Mouse (Mus musculus) neural tube, embryonic 15.5 days (tissue): ENCODE measurements around the gene Xkr7. TPM values are rescaled to one million over a fixed set of nuclear protein-coding genes. Genes with fewer than 3 reads are reported as not detected.

Source experiments
- ATAC-seq: fragments of 200-750 bp; cut with Nextera tagmentation; 2 replicates; pipeline ENCODE4 v1.8.0; 2017; ENCODE audit warnings: mild to moderate bottlenecking, moderate TSS enrichment, moderate library complexity; ENCODE audit not compliant: low FRiP score
- H3K27ac ChIP-seq: fragments of 300-500 bp; sonication (generic); replicated peaks from 2 replicates; pipeline ENCODE4 v1.5.1; 2015; ENCODE audit warnings: mild to moderate bottlenecking, inconsistent platforms
- H3K27me3 ChIP-seq: fragments of 300-500 bp; sonication (generic); replicated peaks from 2 replicates; pipeline ENCODE4 v1.6.1; 2015; ENCODE audit warnings: inconsistent platforms
- H3K36me3 ChIP-seq: fragments of 300-500 bp; sonication (generic); 2 replicates; pipeline ENCODE4 v1.6.1; 2015; ENCODE audit warnings: inconsistent platforms
- H3K4me1 ChIP-seq: fragments of 300-500 bp; sonication (generic); 2 replicates; pipeline ENCODE4 v1.6.1; 2015; ENCODE audit warnings: inconsistent platforms
- H3K4me2 ChIP-seq: fragments of 300-500 bp; sonication (generic); 2 replicates; pipeline ENCODE4 v1.6.1; 2015; ENCODE audit warnings: inconsistent platforms, mild to moderate bottlenecking, moderate library complexity
- H3K4me3 ChIP-seq: fragments of 300-500 bp; sonication (generic); replicated peaks from 2 replicates; pipeline ENCODE4 v1.5.1; 2015; ENCODE audit warnings: mild to moderate bottlenecking, inconsistent platforms
- H3K9ac ChIP-seq: fragments of 300-500 bp; sonication (generic); replicated peaks from 2 replicates; pipeline ENCODE4 v1.6.1; 2015; ENCODE audit warnings: mild to moderate bottlenecking, inconsistent platforms
- H3K9me3 ChIP-seq: fragments of 300-500 bp; sonication (generic); replicated peaks from 2 replicates; pipeline ENCODE4 v1.6.1; 2016; ENCODE audit warnings: inconsistent platforms
- WGBS: fragments of 180-500 bp; shearing (Covaris S2); methylation state at CpG from one replicate; pipeline ENCODE4 v1.1.7; 2015; ENCODE audit warnings: mixed read lengths; 5-methylcytosine and 5-hydroxymethylcytosine counted together
- polyA plus RNA-seq: library from polyadenylated mRNA; unstranded; fragments of >200 nt; fragmentation: Nextera tagmentation; extraction: Ambion mirVana; gene quantifications from 2 replicates; pipeline ENCODE4 v1.2.1, GENCODE M21; 2015

Gene Xkr7
- polyA plus RNA-seq, 1 experiment from 2014 or later: 1.7 TPM

- no peak overlapping the region for H3K27ac ChIP-seq
- no peaks in the 10 kb centered on the region for H3K36me3 ChIP-seq
- H3K4me2 ChIP-seq: no peak overlapping the region
- no peaks in the 10 kb centered on the region for H3K9me3 ChIP-seq
- H3K9ac ChIP-seq: no peak overlapping the region
- 52% methylated on average over 2 of the region's 2 CpGs for WGBS
- H3K4me3 ChIP-seq: no peak overlapping the region
- H3K27me3 ChIP-seq: peaks cover 30% of the 10 kb centered on the region
- H3K4me1 ChIP-seq: peaks cover 8% of the 10 kb centered on the region
- ATAC-seq: no peak
Observed at GRCm38 (mm10) chr2:153075961-153076360, 44.3 kb downstream of the Xkr7 start.

GRCm38 (mm10) chr2:153080841-153081523 lies 49.3 kb downstream of the Xkr7 start:
- 36% methylated on average over 32 of the region's 32 CpGs for WGBS
- no peak overlapping the region for H3K27ac ChIP-seq
- no peaks in the 10 kb centered on the region for H3K4me1 ChIP-seq
- no peak for ATAC-seq
- no peaks in the 10 kb centered on the region for H3K36me3 ChIP-seq
- no peak overlapping the region for H3K4me3 ChIP-seq
- H3K9ac ChIP-seq: no peak overlapping the region
- H3K27me3 ChIP-seq: no peaks in the 10 kb centered on the region
- no peak overlapping the region for H3K4me2 ChIP-seq
- no peaks in the 10 kb centered on the region for H3K9me3 ChIP-seq

- WGBS: 82% methylated on average over 6 of the region's 6 CpGs
- ATAC-seq: no peak
Observed at GRCm38 (mm10) chr2:153081866-153082265, 50.2 kb downstream of the Xkr7 start.

GRCm38 (mm10) chr2:153083275-153083674 lies 51.6 kb downstream of the Xkr7 start:
- Histone ChIP-seq H3K9ac (no peak overlapping the region), H3K4me1 (no peaks in the 10 kb centered on the region), H3K27ac (no peak overlapping the region), H3K36me3 (no peaks in the 10 kb centered on the region), H3K4me3 (no peak overlapping the region), H3K27me3 (no peaks in the 10 kb centered on the region), H3K9me3 (no peaks in the 10 kb centered on the region), H3K4me2 (no peak overlapping the region)
- no peak for ATAC-seq
- 89% methylated on average over 8 of the region's 8 CpGs for WGBS

More at GRCm38 (mm10) chr2:153081866-153082265, 50.2 kb downstream of the Xkr7 start:
- Histone ChIP-seq H3K36me3 (no peaks in the 10 kb centered on the region), H3K27ac (no peak overlapping the region), H3K4me1 (no peaks in the 10 kb centered on the region), H3K9me3 (no peaks in the 10 kb centered on the region), H3K27me3 (no peaks in the 10 kb centered on the region), H3K4me2 (no peak overlapping the region), H3K4me3 (no peak overlapping the region), H3K9ac (no peak overlapping the region)

- Histone ChIP-seq H3K27ac (no peak overlapping the region), H3K27me3 (no peaks in the 10 kb centered on the region), H3K4me1 (no peaks in the 10 kb centered on the region), H3K36me3 (no peaks in the 10 kb centered on the region), H3K4me2 (no peak overlapping the region), H3K9me3 (no peaks in the 10 kb centered on the region), H3K9ac (no peak overlapping the region), H3K4me3 (no peak overlapping the region)
- WGBS: 87% methylated on average over 4 of the region's 4 CpGs
- ATAC-seq: no peak
Observed at GRCm38 (mm10) chr2:153083824-153084223, 52.2 kb downstream of the Xkr7 start.

- no peak overlapping the region for H3K4me3 ChIP-seq
- no peak overlapping the region for H3K4me2 ChIP-seq
- no peaks in the 10 kb centered on the region for H3K9me3 ChIP-seq
- no peak overlapping the region for H3K27ac ChIP-seq
- no peak overlapping the region for H3K9ac ChIP-seq
- 69% methylated on average over 7 of the region's 7 CpGs for WGBS
- no peak for ATAC-seq
- H3K27me3 ChIP-seq: no peaks in the 10 kb centered on the region
- H3K36me3 ChIP-seq: no peaks in the 10 kb centered on the region
- no peaks in the 10 kb centered on the region for H3K4me1 ChIP-seq
Observed at GRCm38 (mm10) chr2:153084261-153084976, 52.8 kb downstream of the Xkr7 start.

GRCm38 (mm10) chr2:153085556-153085955 lies 53.9 kb downstream of the Xkr7 start:
- no peak for ATAC-seq
- no peak overlapping the region for H3K27ac ChIP-seq
- no peak overlapping the region for H3K9ac ChIP-seq
- H3K4me1 ChIP-seq: no peaks in the 10 kb centered on the region
- no peaks in the 10 kb centered on the region for H3K27me3 ChIP-seq
- H3K4me2 ChIP-seq: no peak overlapping the region
- no peaks in the 10 kb centered on the region for H3K9me3 ChIP-seq
- H3K36me3 ChIP-seq: no peaks in the 10 kb centered on the region
- H3K4me3 ChIP-seq: no peak overlapping the region
- WGBS: 89% methylated on average over 6 of the region's 6 CpGs

- Histone ChIP-seq H3K4me2 (no peak overlapping the region), H3K36me3 (no peaks in the 10 kb centered on the region), H3K4me1 (no peaks in the 10 kb centered on the region), H3K9me3 (no peaks in the 10 kb centered on the region), H3K27ac (no peak overlapping the region), H3K9ac (no peak overlapping the region), H3K4me3 (no peak overlapping the region), H3K27me3 (no peaks in the 10 kb centered on the region)
- ATAC-seq: no peak
- WGBS: 93% methylated on average over 4 of the region's 4 CpGs
Observed at GRCm38 (mm10) chr2:153086166-153086565, 54.5 kb downstream of the Xkr7 start.

- Histone ChIP-seq H3K4me2 (no peak overlapping the region), H3K27ac (no peak overlapping the region), H3K9me3 (no peaks in the 10 kb centered on the region), H3K4me3 (no peak overlapping the region), H3K36me3 (no peaks in the 10 kb centered on the region), H3K9ac (no peak overlapping the region), H3K27me3 (no peaks in the 10 kb centered on the region), H3K4me1 (no peaks in the 10 kb centered on the region)
- ATAC-seq: no peak
- 90% methylated on average over 10 of the region's 10 CpGs for WGBS
Observed at GRCm38 (mm10) chr2:153087091-153087490, 55.4 kb downstream of the Xkr7 start.

- H3K27me3 ChIP-seq: no peaks in the 10 kb centered on the region
Observed at GRCm38 (mm10) chr2:153089316-153089715, 57.7 kb downstream of the Xkr7 start.

GRCm38 (mm10) chr2:153090551-153091165 lies 59.0 kb downstream of the Xkr7 start:
- H3K4me1 ChIP-seq: no peaks in the 10 kb centered on the region
- no peak overlapping the region for H3K9ac ChIP-seq
- 48% methylated on average over 10 of the region's 10 CpGs for WGBS
- no peak overlapping the region for H3K4me3 ChIP-seq
- ATAC-seq: no peak
- H3K27ac ChIP-seq: no peak overlapping the region
- no peaks in the 10 kb centered on the region for H3K27me3 ChIP-seq
- no peaks in the 10 kb centered on the region for H3K9me3 ChIP-seq
- H3K36me3 ChIP-seq: no peaks in the 10 kb centered on the region
- no peak overlapping the region for H3K4me2 ChIP-seq

More at GRCm38 (mm10) chr2:153089316-153089715, 57.7 kb downstream of the Xkr7 start:
- no peaks in the 10 kb centered on the region for H3K36me3 ChIP-seq
- no peak overlapping the region for H3K4me2 ChIP-seq
- no peak overlapping the region for H3K27ac ChIP-seq
- H3K4me3 ChIP-seq: no peak overlapping the region
- WGBS: 70% methylated on average over 2 of the region's 2 CpGs
- no peaks in the 10 kb centered on the region for H3K9me3 ChIP-seq
- no peaks in the 10 kb centered on the region for H3K4me1 ChIP-seq
- no peak overlapping the region for H3K9ac ChIP-seq
- ATAC-seq: no peak
